Mouse (Mus musculus) heart, postnatal 0 days (tissue): Measurements from ENCODE around the gene Mfn2. TPM values are rescaled to one million over a fixed set of nuclear protein-coding genes. Genes with fewer than 3 reads are reported as not detected.

ENCODE experiments used
- ATAC-seq: fragments of 200-750 bp; cut with Nextera tagmentation; 2 replicates; pipeline ENCODE4 v1.8.0; 2017; ENCODE audit warnings: low read depth, moderate number of reproducible peaks, moderate library complexity; ENCODE audit not compliant: insufficient read depth
- DNase-seq: peaks from one replicate; pipeline ENCODE4 v3.0.0-alpha.2; 2016; ENCODE audit warnings: low spot score
- H3K27ac ChIP-seq: fragments of 300-500 bp; sonication (generic); 2 replicates; pipeline ENCODE4 v1.5.1; 2014; ENCODE audit warnings: low read depth, mild to moderate bottlenecking
- H3K27me3 ChIP-seq: fragments of 300-500 bp; sonication (generic); 2 replicates; pipeline ENCODE4 v1.6.1; 2014; ENCODE audit warnings: low read length, mixed read lengths; ENCODE audit not compliant: control insufficient read depth, insufficient read depth
- H3K36me3 ChIP-seq: fragments of 300-500 bp; sonication (generic); replicated peaks from 2 replicates; pipeline ENCODE4 v1.6.1; 2014; ENCODE audit warnings: low read length, mixed read lengths; ENCODE audit not compliant: control insufficient read depth, insufficient read depth
- H3K4me1 ChIP-seq: fragments of 300-500 bp; sonication (generic); 2 replicates; pipeline ENCODE4 v1.6.1; 2014; ENCODE audit warnings: antibody characterized with exemption; ENCODE audit not compliant: control insufficient read depth, insufficient read depth
- H3K4me2 ChIP-seq: fragments of 300-500 bp; sonication (generic); 2 replicates; pipeline ENCODE4 v1.6.1; 2014; ENCODE audit warnings: low read depth, mild to moderate bottlenecking, low read length, moderate library complexity
- H3K4me3 ChIP-seq: fragments of 300-500 bp; sonication (generic); 2 replicates; pipeline ENCODE4 v1.5.1; 2014; ENCODE audit warnings: low read depth, low read length
- H3K9ac ChIP-seq: fragments of 300-500 bp; sonication (generic); replicated peaks from 2 replicates; pipeline ENCODE4 v1.6.1; 2014; ENCODE audit warnings: low read depth, low read length, mixed read lengths
- H3K9me3 ChIP-seq: fragments of 300-500 bp; sonication (generic); replicated peaks from 2 replicates; pipeline ENCODE4 v1.6.1; 2016; ENCODE audit warnings: low read length; ENCODE audit not compliant: control insufficient read depth
- CTCF ChIP-seq: IDR thresholded peaks from 2 replicates; pipeline ENCODE4 v1.5.1; 2016; ENCODE audit warnings: antibody characterized with exemption, control low read depth, low read depth
- EP300 ChIP-seq: IDR thresholded peaks from 2 replicates; pipeline ENCODE4 v1.6.1; 2016; ENCODE audit warnings: antibody characterized with exemption, low read depth
- WGBS: fragments of 180-500 bp; shearing (Covaris S2); extraction: QIAGEN DNeasy Blood & Tissue Kit; methylation state at CpG from one replicate; pipeline ENCODE4 v1.1.7; 2014; 5-methylcytosine and 5-hydroxymethylcytosine counted together
- polyA plus RNA-seq: library from polyadenylated mRNA; unstranded; fragments of >200 nt; fragmentation: Nextera tagmentation; extraction: Ambion mirVana; gene quantifications from 2 replicates; pipeline ENCODE4 v1.2.1, GENCODE M21; 2015
- total RNA-seq: library from RNA; depleted of rRNA; stranded (reverse); fragments of >200 nt; gene quantifications from 2 replicates; pipeline ENCODE4 v1.2.3, GENCODE M21; 2014; ENCODE audit warnings: low replicate concordance

The Mfn2 gene
- total and polyA plus RNA-seq, 2 experiments from 2014 or later, result 230 to 256 TPM

GRCm38 (mm10) chr4:147900452-147900851, 4.1 kb downstream of the Mfn2 start:
- DNase-seq (peak; percentile 49), ATAC-seq (no peak)
- Histone ChIP-seq H3K36me3 (peaks cover 56% of the 10 kb centered on the region), H3K9ac (no peak overlapping the region), H3K4me3 (no peak overlapping the region), H3K27ac (peak overlapping the region; percentile 85), H3K9me3 (no peaks in the 10 kb centered on the region), H3K27me3 (no peaks in the 10 kb centered on the region), H3K4me2 (peak overlapping the region; percentile 22; the same call in 1 of the 2 replicates), H3K4me1 (peaks cover 59% of the 10 kb centered on the region)
- 39% methylated on average over 7 of the region's 7 CpGs for WGBS
- TF ChIP-seq CTCF, result no peak
- no peak for TF ChIP-seq EP300

GRCm38 (mm10) chr4:147897348-147897747, 7.2 kb downstream of the Mfn2 start:
- Histone ChIP-seq H3K9me3 (no peaks in the 10 kb centered on the region), H3K36me3 (peaks cover 75% of the 10 kb centered on the region), H3K27ac (peak overlapping the region; percentile 98), H3K4me2 (no peak overlapping the region), H3K4me3 (no peak overlapping the region), H3K9ac (peak overlapping the region; percentile 44; the same call in 1 of the 2 replicates), H3K27me3 (no peaks in the 10 kb centered on the region), H3K4me1 (peaks cover 54% of the 10 kb centered on the region)
- 39% methylated on average over 3 of the region's 3 CpGs for WGBS
- peak; percentile 88 for DNase-seq
- peak; percentile 78 for ATAC-seq
- TF ChIP-seq EP300, result peak; percentile 86
- no peak for TF ChIP-seq CTCF

GRCm38 (mm10) chr4:147896411-147896810, 8.1 kb downstream of the Mfn2 start:
- DNase-seq (peak; percentile 81), ATAC-seq (peak; percentile 79)
- Histone ChIP-seq H3K27ac (peak overlapping the region; percentile 98), H3K4me1 (peaks cover 54% of the 10 kb centered on the region), H3K9me3 (no peaks in the 10 kb centered on the region), H3K27me3 (no peaks in the 10 kb centered on the region), H3K4me3 (no peak overlapping the region), H3K36me3 (peaks cover 78% of the 10 kb centered on the region), H3K9ac (no peak overlapping the region), H3K4me2 (no peak overlapping the region)
- WGBS, result 8% methylated on average over 1 of the region's 1 CpGs
- TF ChIP-seq EP300 (no peak), CTCF (no peak)

- H3K27ac ChIP-seq, result peak overlapping the region; percentile 98
- H3K9me3 ChIP-seq, result no peaks in the 10 kb centered on the region
- DNase-seq (peak; percentile 15), ATAC-seq (peak; percentile 31)
- peak overlapping the region; percentile 41; the same call in 1 of the 2 replicates for H3K9ac ChIP-seq
- peaks cover 83% of the 10 kb centered on the region for H3K36me3 ChIP-seq
- no peak overlapping the region for H3K4me2 ChIP-seq
- peaks cover 51% of the 10 kb centered on the region for H3K4me1 ChIP-seq
- 45% methylated on average over 4 of the region's 4 CpGs for WGBS
- H3K27me3 ChIP-seq, result no peaks in the 10 kb centered on the region
- no peak for TF ChIP-seq CTCF
- TF ChIP-seq EP300, result no peak
- no peak overlapping the region for H3K4me3 ChIP-seq
Measured at GRCm38 (mm10) chr4:147895815-147896330, 8.6 kb downstream of the Mfn2 start.

GRCm38 (mm10) chr4:147890341-147890740, 14.2 kb downstream of the Mfn2 start:
- WGBS, result 50% methylated on average over 6 of the region's 6 CpGs

GRCm38 (mm10) chr4:147888237-147888636, 16.3 kb downstream of the Mfn2 start:
- WGBS, result 67% methylated on average over 4 of the region's 4 CpGs
- H3K9ac ChIP-seq, result no peak overlapping the region
- H3K27me3 ChIP-seq, result no peaks in the 10 kb centered on the region
- H3K36me3 ChIP-seq, result peaks cover 96% of the 10 kb centered on the region
- no peaks in the 10 kb centered on the region for H3K4me1 ChIP-seq
- DNase-seq (no peak), ATAC-seq (no peak)
- H3K4me2 ChIP-seq, result no peak overlapping the region
- H3K9me3 ChIP-seq, result no peaks in the 10 kb centered on the region
- TF ChIP-seq EP300, result no peak
- no peak for TF ChIP-seq CTCF
- H3K27ac ChIP-seq, result no peak overlapping the region
- no peak overlapping the region for H3K4me3 ChIP-seq

More at GRCm38 (mm10) chr4:147890341-147890740, 14.2 kb downstream of the Mfn2 start:
- Histone ChIP-seq H3K27ac (peak overlapping the region; percentile 8; the same call in 1 of the 2 replicates), H3K4me3 (no peak overlapping the region), H3K9me3 (no peaks in the 10 kb centered on the region), H3K4me1 (peaks cover 2% of the 10 kb centered on the region; the same call in 1 of the 2 replicates), H3K4me2 (no peak overlapping the region), H3K9ac (no peak overlapping the region), H3K27me3 (no peaks in the 10 kb centered on the region), H3K36me3 (peaks cover 93% of the 10 kb centered on the region)
- no peak for DNase-seq
- peak; percentile 49; the same call in 1 of the 2 replicates for ATAC-seq
- TF ChIP-seq EP300 (no peak), CTCF (no peak)
